Mouse (Mus musculus) cerebellum, adult 2 months (tissue): ENCODE data around the gene Gm3776.
"Not testable (repeated sequence)": the region's sequence is repeated elsewhere in the genome, so short reads cannot be mapped to it uniquely, and the experiment has no call there.

Experiments used
- CTCF ChIP-seq: fragments of 200-500 bp; IDR thresholded peaks from 2 replicates; pipeline ENCODE4 v1.5.1; 2011; ENCODE audit warnings: low read depth, mild to moderate bottlenecking, control low read depth, low read length, moderate library complexity, borderline replicate concordance; ENCODE audit not compliant: insufficient read depth
- POLR2A ChIP-seq: fragments of 200-500 bp; IDR thresholded peaks from 2 replicates; pipeline ENCODE4 v1.6.1; 2011; ENCODE audit warnings: low read length, control low read depth, borderline replicate concordance; ENCODE audit not compliant: insufficient read depth

- not testable (repeated sequence) for TF ChIP-seq POLR2A, CTCF
These were observed 1.1 kb upstream of the Gm3776 start for GRCm38 (mm10) chr9:78255683-78256470.
